Mouse (Mus musculus): Measurements from ENCODE around the gene Cmtm1.

GRCm38 (mm10) chr8:104344622-104345021 is 34.7 kb upstream of the Cmtm1 start:
- no peak for TF ChIP-seq CTCF (IDR thresholded peaks at IDR 0.05 in 2 of 3, conservative IDR thresholded peaks at IDR 0.05 in 1 of 3; ENCODE audit: control insufficient read depth in 1 of 3, insufficient read depth in 1 of 3, low read depth in 2 of 3, low read length in 3 of 3, poor library complexity in 1 of 3, severe bottlenecking in 1 of 3)
- TF ChIP-seq JUND (IDR thresholded peaks at IDR 0.05; ENCODE audit: low read depth, low read length) = no peak
- no peak for TF ChIP-seq ZMIZ1 (IDR thresholded peaks at IDR 0.05; ENCODE audit: low read depth, low read length)

All from MEL (cell line).